Mouse (Mus musculus) hindbrain, embryonic 12.5 days (tissue): ENCODE data around the gene Serpina3j. TPM values are rescaled to one million over a fixed set of nuclear protein-coding genes. Genes with fewer than 3 reads are reported as not detected.
"Not testable (repeated sequence)": the region's sequence is repeated elsewhere in the genome, so short reads cannot be mapped to it uniquely, and the experiment has no call there.

Experiments
- ATAC-seq: fragments of 200-750 bp; cut with Nextera tagmentation; 2 replicates; pipeline ENCODE4 v1.8.0; 2017; ENCODE audit warnings: moderate TSS enrichment; ENCODE audit not compliant: low FRiP score
- H3K27ac ChIP-seq: fragments of 300-500 bp; sonication (generic); 2 replicates; pipeline ENCODE4 v1.5.1; 2016; ENCODE audit warnings: mild to moderate bottlenecking
- H3K27me3 ChIP-seq: fragments of 300-500 bp; sonication (generic); 2 replicates; pipeline ENCODE4 v1.6.1; 2016; ENCODE audit warnings: mild to moderate bottlenecking
- H3K36me3 ChIP-seq: fragments of 300-500 bp; sonication (generic); 2 replicates; pipeline ENCODE4 v1.6.1; 2016; ENCODE audit warnings: mild to moderate bottlenecking
- H3K4me1 ChIP-seq: fragments of 300-500 bp; sonication (generic); 2 replicates; pipeline ENCODE4 v1.6.1; 2016
- H3K4me2 ChIP-seq: fragments of 300-500 bp; sonication (generic); replicated peaks from 2 replicates; pipeline ENCODE4 v1.6.1; 2016; ENCODE audit warnings: mild to moderate bottlenecking
- H3K4me3 ChIP-seq: fragments of 300-500 bp; sonication (generic); 2 replicates; pipeline ENCODE4 v1.5.1; 2016; ENCODE audit warnings: mild to moderate bottlenecking
- H3K9ac ChIP-seq: fragments of 300-500 bp; sonication (generic); 2 replicates; pipeline ENCODE4 v1.6.1; 2016; ENCODE audit warnings: mild to moderate bottlenecking, moderate library complexity
- H3K9me3 ChIP-seq: fragments of 300-500 bp; sonication (generic); replicated peaks from 2 replicates; pipeline ENCODE4 v1.6.1; 2016; ENCODE audit warnings: mild to moderate bottlenecking
- WGBS: fragments of 180-500 bp; shearing (Covaris S2); methylation state at CpG from one replicate; pipeline ENCODE4 v1.1.7; 2016; 5-methylcytosine and 5-hydroxymethylcytosine counted together
- polyA plus RNA-seq: library from polyadenylated mRNA; unstranded; fragments of >200 nt; fragmentation: Nextera tagmentation; extraction: Ambion mirVana; gene quantifications from 2 replicates; pipeline ENCODE4 v1.2.1, GENCODE M21; 2016

The Serpina3j gene
- not detected in 2 replicates for polyA plus RNA-seq

- 92% methylated on average over 1 of the region's 1 CpGs for WGBS
- no peak within 1 kb of the TSS for H3K4me3 ChIP-seq
- H3K27me3 ChIP-seq: no peaks in the 10 kb centered on the region
- no peak for ATAC-seq
- no peak within 1 kb of the TSS for H3K9ac ChIP-seq
- H3K36me3 ChIP-seq: no peaks in the 10 kb centered on the region
- H3K9me3 ChIP-seq: peaks cover 3% of the 10 kb centered on the region; the same call in 1 of the 2 replicates
- no peak within 1 kb of the TSS for H3K4me2 ChIP-seq
- H3K4me1 ChIP-seq: no peaks in the 10 kb centered on the region
- no peak within 1 kb of the TSS for H3K27ac ChIP-seq
Measured at GRCm38 (mm10) chr12:104314253-104314652, at the start of gene Serpina3j. Gene Serpina3j, plus strand, starts transcription at chr12:104314553.

- Histone ChIP-seq H3K4me3 (no peak overlapping the region), H3K4me2 (no peak overlapping the region), H3K27me3 (no peaks in the 10 kb centered on the region), H3K9me3 (no peaks in the 10 kb centered on the region), H3K9ac (no peak overlapping the region), H3K27ac (no peak overlapping the region), H3K36me3 (no peaks in the 10 kb centered on the region), H3K4me1 (0 out of 2 replicates have a peak, but pooled peaks cover 2% of the 10 kb centered on the region)
- WGBS: 82% methylated on average over 3 of the region's 3 CpGs
- no peak for ATAC-seq
Measured at GRCm38 (mm10) chr12:104266374-104266773, 48.0 kb upstream of the Serpina3j start.

- no peak overlapping the region for H3K27ac ChIP-seq
- ATAC-seq: no peak
- no peak overlapping the region for H3K4me3 ChIP-seq
- no peaks in the 10 kb centered on the region for H3K4me1 ChIP-seq
- no peaks in the 10 kb centered on the region; the same call in 1 of the 2 replicates for H3K9me3 ChIP-seq
- H3K27me3 ChIP-seq: no peaks in the 10 kb centered on the region
- no peaks in the 10 kb centered on the region for H3K36me3 ChIP-seq
- H3K4me2 ChIP-seq: no peak overlapping the region
- 88% methylated on average over 18 of the region's 18 CpGs for WGBS
- H3K9ac ChIP-seq: no peak overlapping the region
Measured at GRCm38 (mm10) chr12:104278216-104279055, 35.9 kb upstream of the Serpina3j start.

- Histone ChIP-seq H3K27me3 (no peaks in the 10 kb centered on the region), H3K9me3 (no peaks in the 10 kb centered on the region; the same call in 1 of the 2 replicates), H3K9ac (no peak overlapping the region), H3K4me1 (no peaks in the 10 kb centered on the region), H3K4me2 (no peak overlapping the region), H3K27ac (no peak overlapping the region), H3K4me3 (no peak overlapping the region), H3K36me3 (no peaks in the 10 kb centered on the region)
- 20% methylated on average over 3 of the region's 3 CpGs for WGBS
- ATAC-seq: peak; percentile 38; the same call in 1 of the 2 replicates
Measured at GRCm38 (mm10) chr12:104279056-104279435, 35.3 kb upstream of the Serpina3j start.

- H3K4me2 ChIP-seq: no peak overlapping the region
- ATAC-seq: no peak
Measured at GRCm38 (mm10) chr12:104283380-104283779, 31.0 kb upstream of the Serpina3j start.

DNA sequence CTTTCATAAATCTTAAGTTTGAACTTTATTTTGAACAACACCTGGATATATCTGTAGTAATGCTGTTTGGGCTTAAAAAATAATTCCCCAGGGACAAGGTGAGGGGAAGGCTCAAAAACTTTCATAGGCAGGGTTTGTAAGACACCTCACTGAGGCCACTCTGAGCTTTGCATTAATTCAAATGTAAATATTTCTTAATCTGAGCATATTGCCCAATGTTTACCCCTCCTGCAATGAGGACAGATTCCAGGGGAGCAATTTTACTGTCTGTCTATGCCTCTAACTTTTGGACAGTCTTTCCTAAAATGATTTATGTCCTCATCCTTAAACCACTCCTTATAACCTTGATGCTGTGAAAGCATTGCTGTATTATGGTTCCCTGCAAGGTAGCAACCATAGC, 26.0 kb upstream of the Serpina3j start:
- ATAC-seq: no peak
- no peak overlapping the region for H3K4me2 ChIP-seq
- no peak overlapping the region for H3K9ac ChIP-seq
- no peaks in the 10 kb centered on the region for H3K27me3 ChIP-seq
- no peak overlapping the region for H3K4me3 ChIP-seq
- no peak overlapping the region for H3K27ac ChIP-seq
- no peaks in the 10 kb centered on the region for H3K9me3 ChIP-seq
- no peaks in the 10 kb centered on the region for H3K36me3 ChIP-seq
- H3K4me1 ChIP-seq: no peaks in the 10 kb centered on the region

More at GRCm38 (mm10) chr12:104283380-104283779, 31.0 kb upstream of the Serpina3j start:
- H3K27me3 ChIP-seq: no peaks in the 10 kb centered on the region
- no peak overlapping the region for H3K4me3 ChIP-seq
- no peak overlapping the region for H3K27ac ChIP-seq
- H3K9me3 ChIP-seq: no peaks in the 10 kb centered on the region; the same call in 1 of the 2 replicates
- 92% methylated on average over 11 of the region's 11 CpGs for WGBS
- no peak overlapping the region for H3K9ac ChIP-seq
- H3K36me3 ChIP-seq: no peaks in the 10 kb centered on the region
- no peaks in the 10 kb centered on the region for H3K4me1 ChIP-seq

DNA sequence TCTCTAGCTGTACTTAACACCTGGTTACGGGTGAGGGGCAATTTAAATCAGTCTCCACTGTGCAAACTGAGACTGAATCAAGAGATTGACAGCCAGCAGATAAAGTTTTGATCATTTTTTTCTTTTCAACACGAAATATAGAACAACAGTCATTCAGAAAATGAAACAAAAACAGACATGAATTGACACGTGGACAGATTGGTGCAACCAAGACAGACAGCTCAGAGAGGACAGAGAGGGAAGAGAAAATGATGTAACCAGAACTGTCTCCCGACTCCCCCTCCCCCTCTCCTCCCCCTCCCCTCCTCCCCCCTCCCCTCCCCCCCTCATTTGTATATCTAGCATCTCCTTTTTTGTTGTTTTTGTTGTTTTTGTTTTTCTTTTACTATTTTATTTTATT, 24.5 kb upstream of the Serpina3j start:
- no peaks in the 10 kb centered on the region for H3K9me3 ChIP-seq
- H3K27ac ChIP-seq: no peak overlapping the region
- H3K4me2 ChIP-seq: no peak overlapping the region
- no peak overlapping the region for H3K4me3 ChIP-seq
- H3K36me3 ChIP-seq: no peaks in the 10 kb centered on the region
- no peaks in the 10 kb centered on the region for H3K27me3 ChIP-seq
- H3K4me1 ChIP-seq: no peaks in the 10 kb centered on the region
- WGBS: 43% methylated on average over 3 of the region's 4 CpGs
- ATAC-seq: no peak
- no peak overlapping the region for H3K9ac ChIP-seq

DNA sequence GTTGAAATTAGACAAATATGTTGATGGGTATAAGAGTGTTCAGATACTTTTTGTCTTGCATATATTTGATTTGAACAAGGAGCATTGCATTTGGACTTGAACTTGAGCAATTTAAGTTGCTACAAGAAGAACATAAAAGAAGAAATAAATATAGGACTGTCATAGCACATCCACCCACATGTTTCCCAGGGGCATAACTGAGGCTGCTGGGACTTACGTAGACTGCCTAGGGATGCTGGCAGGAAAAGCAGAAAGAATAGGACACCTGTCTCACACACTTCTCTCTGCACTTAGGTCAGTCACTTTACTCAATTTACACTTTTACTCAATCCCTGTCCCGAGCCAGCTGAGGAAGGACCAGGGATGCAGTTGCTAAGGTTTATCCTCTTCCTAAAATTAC, 20.4 kb upstream of the Serpina3j start:
- no peak for ATAC-seq
- Histone ChIP-seq H3K36me3 (no peaks in the 10 kb centered on the region), H3K9ac (no peak overlapping the region), H3K27ac (no peak overlapping the region), H3K9me3 (no peaks in the 10 kb centered on the region), H3K27me3 (no peaks in the 10 kb centered on the region), H3K4me2 (no peak overlapping the region), H3K4me1 (no peaks in the 10 kb centered on the region), H3K4me3 (no peak overlapping the region)
- 87% methylated on average over 2 of the region's 2 CpGs for WGBS

DNA sequence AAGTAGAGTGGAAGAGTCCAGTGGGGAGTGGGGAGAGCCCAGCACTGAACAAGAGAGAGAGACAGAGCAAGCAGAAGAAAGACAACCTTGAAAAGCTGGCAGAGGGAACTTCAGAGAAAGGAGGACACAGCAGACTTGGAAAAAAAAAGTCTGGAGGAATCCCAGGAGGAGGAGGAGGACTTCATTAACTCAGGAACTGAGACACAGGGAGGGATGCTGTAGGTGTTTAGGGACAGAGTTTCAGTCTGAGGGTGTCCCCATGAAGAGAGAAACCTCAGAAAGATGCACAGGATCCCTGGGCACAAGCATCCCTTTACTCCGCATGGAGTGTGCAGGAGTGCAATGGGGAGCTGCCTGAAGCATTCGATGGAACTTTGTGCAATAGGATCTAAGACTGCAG, 16.3 kb upstream of the Serpina3j start:
- Histone ChIP-seq H3K9me3 (no peaks in the 10 kb centered on the region), H3K9ac (no peak overlapping the region), H3K27ac (no peak overlapping the region), H3K4me2 (no peak overlapping the region), H3K4me1 (no peaks in the 10 kb centered on the region), H3K36me3 (no peaks in the 10 kb centered on the region), H3K4me3 (no peak overlapping the region), H3K27me3 (no peaks in the 10 kb centered on the region)
- WGBS: 90% methylated on average over 2 of the region's 2 CpGs
- ATAC-seq: no peak

GRCm38 (mm10) chr12:104305991-104306390, 8.4 kb upstream of the Serpina3j start:
- ATAC-seq: no peak
- no peak overlapping the region for H3K9ac ChIP-seq
- no peak overlapping the region for H3K4me3 ChIP-seq
- 0 out of 2 replicates have a peak, but pooled peaks cover under 1% of the 10 kb centered on the region for H3K9me3 ChIP-seq
- no peaks in the 10 kb centered on the region for H3K27me3 ChIP-seq
- H3K27ac ChIP-seq: no peak overlapping the region
- H3K4me1 ChIP-seq: no peaks in the 10 kb centered on the region
- H3K36me3 ChIP-seq: no peaks in the 10 kb centered on the region
- no peak overlapping the region for H3K4me2 ChIP-seq
- 90% methylated on average over 4 of the region's 4 CpGs for WGBS

DNA sequence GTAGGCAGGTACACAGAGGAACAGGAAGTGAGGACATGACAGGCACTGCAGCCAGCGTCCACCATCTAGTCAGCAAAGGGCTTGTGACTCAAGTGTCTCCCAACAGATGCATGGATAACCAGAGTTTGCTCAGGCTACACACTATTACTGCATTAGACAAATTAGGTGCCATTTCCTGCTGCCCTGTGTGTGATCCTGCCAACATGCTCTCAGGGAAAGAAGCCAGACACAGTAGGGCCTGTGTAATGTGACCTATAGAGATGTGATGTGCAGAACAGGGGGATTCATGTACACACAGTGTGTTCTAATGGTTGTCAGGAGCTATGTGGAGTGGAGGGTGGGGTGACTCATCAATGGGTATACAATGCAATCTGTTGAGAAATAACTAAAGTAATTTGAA, 8.1 kb downstream of the Serpina3j start:
- Histone ChIP-seq H3K27ac (no peak overlapping the region), H3K4me3 (no peak overlapping the region), H3K27me3 (no peaks in the 10 kb centered on the region), H3K9me3 (0 out of 2 replicates have a peak, but pooled peaks cover 3% of the 10 kb centered on the region), H3K36me3 (no peaks in the 10 kb centered on the region), H3K9ac (no peak overlapping the region), H3K4me1 (no peaks in the 10 kb centered on the region), H3K4me2 (no peak overlapping the region)
- WGBS: 88% methylated on average over 1 of the region's 1 CpGs
- no peak for ATAC-seq

DNA sequence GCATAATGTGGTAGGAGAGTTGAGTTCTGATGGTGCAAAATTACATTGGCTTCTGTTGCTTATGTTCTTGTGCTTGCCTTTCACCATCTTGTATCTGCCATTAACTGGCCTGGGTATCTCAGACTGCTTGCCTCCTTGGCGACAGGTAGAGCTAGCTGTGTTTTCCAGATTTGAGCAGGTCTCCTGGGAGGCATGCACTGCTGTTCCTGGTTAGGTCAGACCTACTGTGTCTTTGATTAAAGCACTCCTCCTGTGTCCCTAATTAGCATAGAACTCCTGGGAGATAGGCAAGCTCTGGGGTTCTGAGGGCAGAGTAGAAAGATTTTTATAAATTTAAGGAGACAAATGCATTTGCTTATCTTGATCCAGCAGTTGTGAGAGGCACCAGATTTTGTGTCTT, 17.3 kb downstream of the Serpina3j start:
- Histone ChIP-seq H3K27ac (no peak overlapping the region), H3K4me3 (no peak overlapping the region), H3K4me2 (no peak overlapping the region), H3K4me1 (no peaks in the 10 kb centered on the region), H3K9me3 (no peaks in the 10 kb centered on the region), H3K9ac (no peak overlapping the region), H3K36me3 (no peaks in the 10 kb centered on the region), H3K27me3 (no peaks in the 10 kb centered on the region)
- WGBS: 39% methylated on average over 1 of the region's 1 CpGs
- no peak for ATAC-seq

GRCm38 (mm10) chr12:104336873-104337272, 22.5 kb downstream of the Serpina3j start:
- H3K9me3 ChIP-seq, H3K4me3 ChIP-seq, H3K36me3 ChIP-seq, H3K9ac ChIP-seq, H3K4me2 ChIP-seq, H3K27ac ChIP-seq, H3K4me1 ChIP-seq, ATAC-seq, H3K27me3 ChIP-seq: not testable (repeated sequence)
